Mouse (Mus musculus): Measurements from ENCODE around the gene Kndc1. TPM values are rescaled to one million over a fixed set of nuclear protein-coding genes. Genes with fewer than 3 reads are reported as not detected.

The Kndc1 gene
- polyA plus RNA-seq (2017; shearing (Covaris generic)) = 0.16 TPM

GRCm38 (mm10) chr7:139894655-139895557, at the start of gene Kndc1:
Gene Kndc1, plus strand, starts transcription at chr7:139894696.

GRCm38 (mm10) chr7:139943674-139944281, 49.3 kb downstream of the Kndc1 start, which contains the start of gene Utf1:
Gene Utf1, plus strand, starts transcription at chr7:139943789.

GRCm38 (mm10) chr7:139978278-139978892, 83.9 kb downstream of the Kndc1 start, which contains the start of gene 6430531B16Rik:
Gene 6430531B16Rik, minus strand, starts transcription at chr7:139978755.

Other genes starting within 250 kb of the Kndc1 start
- gene Cfap46, start 210.9 kb upstream of the Kndc1 start, polyA plus RNA-seq (2017; shearing (Covaris generic)) = not detected
- not detected for gene Adgra1, start 60.5 kb upstream of the Kndc1 start, polyA plus RNA-seq (2017; shearing (Covaris generic))
- gene Utf1, start 49.1 kb downstream of the Kndc1 start, polyA plus RNA-seq (2017; shearing (Covaris generic)) = 9.8 TPM
- gene 6430531B16Rik, start 84.1 kb downstream of the Kndc1 start, polyA plus RNA-seq (2017; shearing (Covaris generic)) = 0.87 TPM
- gene Adam8, start 97.9 kb downstream of the Kndc1 start, polyA plus RNA-seq (2017; shearing (Covaris generic)) = 11.3 TPM
- gene Zfp511, start 141.7 kb downstream of the Kndc1 start, polyA plus RNA-seq (2017; shearing (Covaris generic)) = 46.2 TPM
- 29.8 TPM for gene Tubgcp2, start 142.0 kb downstream of the Kndc1 start, polyA plus RNA-seq (2017; shearing (Covaris generic))
- not detected for gene Msx3, start 154.4 kb downstream of the Kndc1 start, polyA plus RNA-seq (2017; shearing (Covaris generic))
- gene Caly, start 187.9 kb downstream of the Kndc1 start, polyA plus RNA-seq (2017; shearing (Covaris generic)) = not detected
- gene Prap1, start 198.7 kb downstream of the Kndc1 start, polyA plus RNA-seq (2017; shearing (Covaris generic)) = not detected
- 6.1 TPM for gene Fuom, start 207.7 kb downstream of the Kndc1 start, polyA plus RNA-seq (2017; shearing (Covaris generic))
- gene Paox, start 221.1 kb downstream of the Kndc1 start, polyA plus RNA-seq (2017; shearing (Covaris generic)) = 2.3 TPM
- 27.2 TPM for gene Echs1, start 221.8 kb downstream of the Kndc1 start, polyA plus RNA-seq (2017; shearing (Covaris generic))
- 17.8 TPM for gene Mtg1, start 242.9 kb downstream of the Kndc1 start, polyA plus RNA-seq (2017; shearing (Covaris generic))